Mouse (Mus musculus) heart, embryonic 10.5 days (tissue): Measurements from ENCODE around the gene Gpank1. TPM values are rescaled to one million over a fixed set of nuclear protein-coding genes. Genes with fewer than 3 reads are reported as not detected.
"Not testable (repeated sequence)": the region's sequence is repeated elsewhere in the genome, so short reads cannot be mapped to it uniquely, and the experiment has no call there.

Experiments used
- DNase-seq: peaks from one replicate; pipeline ENCODE4 v3.0.0-alpha.2; 2017; ENCODE audit warnings: low spot score
- H3K27ac ChIP-seq: fragments of 300-500 bp; sonication (generic); 2 replicates; pipeline ENCODE4 v1.5.1; 2016; ENCODE audit warnings: mild to moderate bottlenecking
- H3K27me3 ChIP-seq: fragments of 300-500 bp; sonication (generic); 2 replicates; pipeline ENCODE4 v1.6.1; 2016; ENCODE audit warnings: mild to moderate bottlenecking; ENCODE audit not compliant: poor library complexity, insufficient read depth, severe bottlenecking
- H3K36me3 ChIP-seq: fragments of 300-500 bp; sonication (generic); 2 replicates; pipeline ENCODE4 v1.6.1; 2016; ENCODE audit warnings: mild to moderate bottlenecking, moderate library complexity
- H3K4me1 ChIP-seq: fragments of 300-500 bp; sonication (generic); 2 replicates; pipeline ENCODE4 v1.6.1; 2016; ENCODE audit warnings: mild to moderate bottlenecking
- H3K4me3 ChIP-seq: fragments of 300-500 bp; sonication (generic); 2 replicates; pipeline ENCODE4 v1.5.1; 2016; ENCODE audit warnings: mild to moderate bottlenecking, moderate library complexity
- H3K9me3 ChIP-seq: fragments of 300-500 bp; sonication (generic); 2 replicates; pipeline ENCODE4 v1.6.1; 2016; ENCODE audit warnings: mild to moderate bottlenecking, moderate library complexity
- WGBS: fragments of 180-500 bp; shearing (Covaris S2); methylation state at CpG from one replicate; pipeline ENCODE4 v1.1.7; 2016; 5-methylcytosine and 5-hydroxymethylcytosine counted together
- polyA plus RNA-seq: library from polyadenylated mRNA; unstranded; fragments of >200 nt; fragmentation: Nextera tagmentation; extraction: Ambion mirVana; gene quantifications from 2 replicates; pipeline ENCODE4 v1.2.1, GENCODE M21; 2016

Gene Gpank1
- polyA plus RNA-seq, 1 experiment from 2014 or later = 24.5 TPM

DNA sequence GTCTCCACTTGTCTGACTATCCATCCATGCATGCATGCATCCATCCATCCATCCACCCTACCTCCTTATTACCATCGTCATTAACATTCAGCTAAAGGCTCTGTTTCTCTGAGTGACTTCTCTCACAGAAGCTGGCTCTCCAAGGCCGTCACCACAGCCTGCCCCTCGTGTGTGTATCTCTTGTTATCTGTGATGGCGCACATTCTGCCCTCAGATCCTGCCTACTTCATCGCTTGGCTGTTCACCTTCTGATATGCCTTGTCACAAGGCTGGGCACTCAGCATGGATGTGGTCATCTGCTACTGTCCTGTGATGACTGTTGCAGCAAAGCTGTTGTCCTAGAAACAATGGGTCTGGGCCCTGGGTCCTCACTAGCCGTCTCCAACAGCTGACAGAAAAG, 16.5 kb upstream of the Gpank1 start:
- WGBS = 58% methylated on average over 6 of the region's 6 CpGs
- no peak overlapping the region for H3K27ac ChIP-seq

DNA sequence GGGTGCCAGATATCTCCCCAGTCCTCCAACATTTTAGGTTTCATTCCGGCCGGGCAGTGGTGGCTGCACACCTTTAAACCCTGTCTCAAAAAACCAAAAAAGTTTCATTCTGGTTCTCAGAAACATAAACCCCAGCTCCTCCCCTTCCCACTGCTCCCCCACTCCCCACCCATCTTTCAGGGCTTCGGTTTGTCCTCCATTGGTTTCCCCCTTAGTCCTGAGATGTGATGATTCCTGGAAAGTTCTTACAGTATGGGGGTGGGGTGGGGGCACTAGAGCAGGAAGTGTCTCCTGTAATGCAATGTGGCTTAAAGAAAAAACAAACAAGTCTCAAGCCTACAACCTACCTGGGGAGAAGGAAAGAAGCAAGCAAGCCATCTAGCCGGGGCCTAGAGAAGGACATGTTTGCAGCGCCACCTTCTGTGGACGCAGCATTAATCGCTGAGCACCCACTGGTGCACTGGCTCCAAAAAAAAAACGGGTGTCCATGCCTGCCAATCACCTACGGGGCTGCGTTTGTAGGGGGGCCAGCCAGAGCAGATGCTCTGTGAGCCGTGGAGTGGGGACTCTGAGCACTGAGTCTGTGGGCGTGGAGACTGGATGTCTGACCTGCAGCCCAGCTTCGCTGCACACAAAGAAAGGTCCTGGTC, 15.4 kb upstream of the Gpank1 start:
- Histone ChIP-seq H3K27me3 (no peaks in the 10 kb centered on the region), H3K4me1 (peaks cover 27% of the 10 kb centered on the region), H3K4me3 (peak overlapping the region; percentile 22; the same call in 1 of the 2 replicates), H3K27ac (peak overlapping the region; percentile 69; the same call in 1 of the 2 replicates), H3K36me3 (peaks cover 39% of the 10 kb centered on the region), H3K9me3 (no peaks in the 10 kb centered on the region)
- WGBS = 30% methylated on average over 13 of the region's 13 CpGs
- DNase-seq = no peak

More for the DNA sequence above, 16.5 kb upstream of the Gpank1 start:
- Histone ChIP-seq H3K4me1 (peaks cover 37% of the 10 kb centered on the region), H3K36me3 (peaks cover 50% of the 10 kb centered on the region), H3K27me3 (no peaks in the 10 kb centered on the region), H3K9me3 (no peaks in the 10 kb centered on the region), H3K4me3 (no peak overlapping the region)
- DNase-seq = no peak

DNA sequence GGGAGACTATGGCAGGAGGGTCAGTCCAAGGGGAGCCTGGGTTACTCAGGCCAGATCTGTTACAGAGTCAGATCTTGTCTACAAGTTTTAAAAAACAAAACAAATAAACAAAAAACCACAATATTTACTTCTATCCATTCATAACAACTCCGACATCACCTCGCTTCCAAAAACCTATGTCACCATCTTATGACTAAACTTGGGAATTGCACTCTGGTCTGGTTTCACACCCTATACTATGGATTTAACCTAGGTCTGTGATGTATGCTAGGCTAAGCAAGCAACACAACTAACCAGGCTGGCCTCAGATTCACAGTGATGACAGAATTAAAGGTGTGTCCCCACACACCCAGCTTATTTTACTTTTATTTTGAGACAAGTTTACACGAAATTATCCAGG, 14.7 kb upstream of the Gpank1 start:
- H3K4me3 ChIP-seq = no peak overlapping the region
- H3K9me3 ChIP-seq = no peaks in the 10 kb centered on the region
- H3K4me1 ChIP-seq = peaks cover 31% of the 10 kb centered on the region
- DNase-seq = no peak
- H3K36me3 ChIP-seq = peaks cover 32% of the 10 kb centered on the region
- no peak overlapping the region for H3K27ac ChIP-seq
- H3K27me3 ChIP-seq = no peaks in the 10 kb centered on the region
- 61% methylated on average over 3 of the region's 3 CpGs for WGBS

DNA sequence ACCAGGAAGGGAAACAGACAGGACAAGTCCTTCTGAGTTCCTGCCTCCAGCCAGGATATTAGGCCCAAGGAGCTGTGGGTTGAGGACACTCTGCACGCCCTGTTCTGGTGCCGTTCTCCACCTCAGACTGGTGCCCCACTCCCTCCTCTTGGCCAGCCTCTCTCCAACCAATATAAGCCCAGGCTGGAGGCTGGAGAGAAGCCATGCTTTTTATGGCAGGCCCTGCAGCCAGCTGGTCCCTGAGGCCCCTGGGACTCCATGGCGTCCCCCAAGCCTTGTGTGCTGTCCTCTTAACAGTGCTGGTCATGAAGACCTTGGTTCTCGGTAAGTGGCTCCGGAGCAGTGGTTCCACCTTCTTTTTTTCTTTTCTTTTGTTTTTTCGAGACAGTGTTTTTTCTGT, 13.2 kb upstream of the Gpank1 start, which contains the start of gene Ly6g5c:
TSS of gene Ly6g5c (plus strand) at position 183 of the 400 bp plus-strand sequence.
- WGBS = 78% methylated on average over 6 of the region's 6 CpGs
- no peak for DNase-seq
- Histone ChIP-seq H3K9me3 (no peaks in the 10 kb centered on the region), H3K27ac (no peak within 1 kb of the TSS), H3K4me3 (no peak within 1 kb of the TSS), H3K4me1 (peaks cover 20% of the 10 kb centered on the region), H3K27me3 (no peaks in the 10 kb centered on the region), H3K36me3 (peaks cover 17% of the 10 kb centered on the region)

DNA sequence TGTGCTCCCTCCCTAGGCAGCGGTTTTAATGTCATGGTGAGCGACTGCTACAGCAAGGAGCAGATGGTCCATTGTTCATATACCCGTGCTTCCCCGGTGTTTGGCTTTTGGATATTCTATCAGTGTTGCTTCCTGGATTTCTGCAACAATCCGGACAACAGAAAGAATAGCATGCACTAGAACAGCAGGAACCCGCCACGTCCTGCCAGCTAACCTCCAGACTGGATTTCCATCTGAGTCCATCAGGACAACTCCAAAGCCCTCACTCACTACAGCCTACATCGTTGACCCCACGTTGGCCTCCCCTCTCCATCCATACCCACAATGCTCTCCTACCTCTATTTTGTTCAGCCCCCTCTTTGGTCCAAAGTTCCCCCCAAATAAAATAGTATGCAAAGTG, 9.5 kb upstream of the Gpank1 start:
- H3K27ac ChIP-seq = peak overlapping the region; percentile 69
- WGBS = 66% methylated on average over 9 of the region's 9 CpGs
- peaks cover 28% of the 10 kb centered on the region for H3K36me3 ChIP-seq
- H3K4me1 ChIP-seq = peaks cover 7% of the 10 kb centered on the region; the same call in 1 of the 2 replicates
- DNase-seq = no peak
- H3K27me3 ChIP-seq = no peaks in the 10 kb centered on the region
- no peak overlapping the region for H3K4me3 ChIP-seq
- no peaks in the 10 kb centered on the region for H3K9me3 ChIP-seq

DNA sequence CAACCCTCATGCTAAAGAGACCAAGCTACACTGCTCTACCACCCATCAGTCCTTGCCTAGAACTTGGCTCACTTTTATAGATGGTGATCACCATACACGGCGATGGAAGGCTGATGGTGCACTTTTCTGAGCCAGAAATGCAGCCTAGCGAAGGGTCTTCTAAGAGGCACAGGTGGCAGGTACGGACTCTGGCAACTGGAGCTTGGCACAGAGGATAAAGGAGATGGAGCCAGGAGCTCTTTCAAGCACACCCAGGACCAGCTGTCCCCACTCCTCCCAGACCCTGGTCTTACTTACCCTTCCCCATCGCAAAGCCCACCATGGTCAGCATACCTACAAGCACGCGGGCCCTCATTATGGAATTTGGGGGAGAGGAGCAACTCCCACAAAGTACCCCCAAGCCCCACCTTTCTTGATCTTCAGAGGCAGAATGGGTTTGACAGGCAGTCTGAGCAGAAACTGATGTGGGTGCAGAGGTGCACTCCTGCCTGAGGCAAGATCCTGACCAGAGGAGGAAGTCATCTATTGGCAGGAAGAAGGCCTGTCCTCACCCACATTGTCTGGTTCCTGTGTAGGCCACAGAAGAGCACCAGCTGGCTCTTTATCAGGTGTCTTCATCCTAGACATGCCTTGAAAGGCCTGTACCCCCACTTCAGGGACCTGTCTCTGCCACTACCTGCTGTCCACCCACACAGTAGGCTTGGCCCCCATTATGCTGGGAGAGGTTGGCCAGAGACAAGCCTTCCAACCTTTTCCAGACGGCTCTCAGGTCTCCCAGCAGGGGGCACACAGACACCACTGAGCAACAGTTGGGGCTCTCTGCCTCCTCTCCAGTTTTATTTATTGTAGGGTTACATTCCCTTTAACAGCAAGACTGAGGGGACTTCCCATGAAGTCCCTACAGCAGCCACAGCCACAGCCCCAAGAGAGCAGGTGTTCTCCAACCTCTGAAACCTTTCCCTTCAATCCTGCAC, 5.9 kb upstream of the Gpank1 start, which contains the start of gene Ly6g5b:
TSS of gene Ly6g5b (minus strand) at position 383 of the 974 bp plus-strand sequence.
- H3K27ac ChIP-seq = no peak within 1 kb of the TSS
- WGBS = 87% methylated on average over 8 of the region's 8 CpGs
- H3K27me3 ChIP-seq = no peaks in the 10 kb centered on the region
- no peak for DNase-seq
- H3K4me3 ChIP-seq = no peak within 1 kb of the TSS
- peaks cover 55% of the 10 kb centered on the region for H3K36me3 ChIP-seq
- no peaks in the 10 kb centered on the region for H3K9me3 ChIP-seq
- H3K4me1 ChIP-seq = peaks cover 12% of the 10 kb centered on the region; the same call in 1 of the 2 replicates

DNA sequence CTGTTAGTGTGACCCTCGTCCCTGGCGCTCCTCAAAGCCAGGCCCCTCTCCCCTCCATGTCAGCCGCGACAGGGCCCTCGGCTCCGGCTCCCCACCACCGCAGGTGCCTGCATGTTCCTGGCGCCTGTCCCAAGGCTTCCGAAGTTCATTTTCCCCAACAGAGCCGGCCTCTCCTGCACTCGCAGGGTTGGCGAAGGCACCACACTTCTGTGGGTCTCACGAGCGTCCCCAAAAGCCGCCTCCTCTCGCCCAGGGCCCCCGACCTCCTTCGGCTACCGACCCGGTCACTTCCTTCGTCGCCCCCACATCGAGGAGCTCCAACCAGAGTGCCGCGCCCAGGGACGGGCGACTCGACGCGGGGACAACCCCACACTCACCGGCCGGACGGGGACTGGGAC, 511 bp upstream of the Gpank1 start:
- Histone ChIP-seq H3K9me3 (no peaks in the 10 kb centered on the region), H3K4me3 (peak overlapping the region; percentile 97), H3K27me3 (no peaks in the 10 kb centered on the region), H3K36me3 (peaks cover 57% of the 10 kb centered on the region), H3K4me1 (peaks cover 27% of the 10 kb centered on the region), H3K27ac (peak overlapping the region; percentile 94)
- WGBS = under 1% methylated on average over 33 of the region's 33 CpGs
- DNase-seq = no peak

DNA sequence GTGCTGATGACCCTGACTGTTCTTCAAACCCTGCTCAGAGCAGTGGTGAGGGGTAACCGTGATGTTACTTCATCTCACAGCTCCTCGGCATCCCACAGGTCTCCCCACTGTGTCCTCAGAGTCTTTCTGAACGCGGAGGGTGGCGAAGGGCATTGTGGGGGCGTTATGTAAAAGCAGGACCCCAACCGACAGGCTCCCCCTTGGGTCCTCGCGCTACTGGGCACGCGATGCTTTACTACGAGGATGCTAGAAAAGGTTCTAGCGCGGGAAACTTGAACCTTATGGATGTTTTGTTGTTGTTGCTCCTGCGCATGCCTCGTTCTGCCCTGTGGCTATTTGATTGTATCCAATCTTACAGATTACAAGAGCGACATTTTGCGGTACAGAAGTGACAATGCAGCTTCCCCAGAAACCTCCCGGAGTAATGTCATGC, 632 bp downstream of the Gpank1 start, which contains the start of gene Csnk2b:
TSS of gene Csnk2b (minus strand) at position 183 of the 433 bp plus-strand sequence.
- Histone ChIP-seq H3K27me3 (no peaks in the 10 kb centered on the region), H3K36me3 (peaks cover 48% of the 10 kb centered on the region), H3K27ac (peak within 1 kb of the TSS; percentile 94), H3K4me3 (peak within 1 kb of the TSS; percentile 97), H3K4me1 (peaks cover 35% of the 10 kb centered on the region), H3K9me3 (no peaks in the 10 kb centered on the region)
- WGBS = under 1% methylated on average over 19 of the region's 19 CpGs
- no peak for DNase-seq

DNA sequence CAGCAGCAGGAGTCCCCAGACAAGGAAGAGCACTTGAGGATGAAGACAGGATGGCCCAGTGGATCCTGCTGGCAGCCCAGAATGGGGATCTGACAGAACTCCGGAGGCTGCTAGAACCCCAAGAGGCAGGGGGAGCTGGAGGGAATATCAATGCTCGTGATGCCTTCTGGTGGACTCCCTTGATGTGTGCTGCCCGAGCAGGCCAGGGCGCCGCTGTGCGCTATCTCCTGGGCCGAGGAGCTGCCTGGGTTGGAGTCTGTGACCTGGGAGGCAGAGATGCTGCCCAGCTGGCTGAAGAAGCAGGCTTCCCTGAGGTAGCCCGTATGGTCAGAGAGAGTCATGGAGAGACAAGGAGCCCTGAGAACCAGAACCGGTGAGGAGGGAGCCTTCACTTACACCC, 2.0 kb downstream of the Gpank1 start:
- not testable (repeated sequence) for H3K27ac ChIP-seq, H3K9me3 ChIP-seq, H3K4me3 ChIP-seq, H3K27me3 ChIP-seq, DNase-seq
- 88% methylated on average over 9 of the region's 9 CpGs for WGBS
- Histone ChIP-seq H3K36me3 (peaks cover 44% of the 10 kb centered on the region), H3K4me1 (peaks cover 45% of the 10 kb centered on the region)

DNA sequence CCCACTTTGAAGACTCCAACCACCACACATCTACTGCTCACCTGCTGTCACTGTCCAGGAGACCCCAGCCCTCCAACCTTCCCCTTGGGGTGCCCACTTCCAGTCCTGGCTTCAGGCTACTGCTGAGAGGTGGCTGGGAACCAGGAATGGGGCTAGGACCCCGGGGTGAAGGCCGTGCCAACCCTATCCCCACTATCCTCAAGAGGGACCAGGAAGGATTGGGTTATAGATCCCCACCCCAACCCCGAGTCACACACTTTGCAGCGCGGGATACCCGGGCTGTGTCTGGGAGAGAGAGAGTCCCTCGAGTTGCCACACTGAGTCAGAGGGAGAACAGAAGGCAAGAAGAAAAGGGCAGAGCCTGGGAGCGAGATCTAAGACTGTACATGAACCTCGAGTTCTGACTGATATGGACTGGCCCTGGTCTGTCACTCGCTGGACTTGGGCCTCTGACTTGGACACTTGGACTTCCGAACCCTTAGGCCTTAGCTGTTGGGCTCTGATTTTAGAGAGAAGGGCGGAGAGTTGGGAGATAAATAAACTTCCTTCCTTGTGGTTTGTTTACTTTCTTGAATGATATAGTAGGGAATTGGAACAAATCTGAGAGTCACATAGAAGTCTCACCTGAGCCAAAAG, 3.1 kb downstream of the Gpank1 start:
- not testable (repeated sequence) for H3K9me3 ChIP-seq, H3K4me3 ChIP-seq, H3K27ac ChIP-seq, DNase-seq, H3K27me3 ChIP-seq
- Histone ChIP-seq H3K4me1 (peaks cover 53% of the 10 kb centered on the region), H3K36me3 (peaks cover 41% of the 10 kb centered on the region)
- WGBS = 92% methylated on average over 12 of the region's 12 CpGs

DNA sequence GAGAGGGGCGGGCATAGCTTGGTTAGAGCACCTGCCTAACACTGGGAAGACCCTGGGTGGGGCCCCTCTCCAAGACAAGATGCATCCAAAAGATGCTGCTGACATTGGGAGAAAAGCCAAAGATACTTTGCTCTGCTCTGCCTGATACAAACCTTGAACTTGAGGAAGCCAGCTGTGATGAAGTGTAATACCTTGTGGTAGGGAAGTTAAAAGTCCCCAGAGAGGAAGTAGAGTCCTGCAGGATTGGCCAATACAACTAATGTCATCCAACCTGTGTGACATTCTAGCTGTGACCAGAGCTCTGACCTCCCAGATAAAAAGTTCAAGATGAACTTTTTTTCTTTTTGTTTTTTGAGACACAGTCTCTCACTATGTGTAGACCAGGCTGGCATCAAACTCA, 3.8 kb downstream of the Gpank1 start:
- no peaks in the 10 kb centered on the region for H3K27me3 ChIP-seq
- H3K4me1 ChIP-seq = peaks cover 50% of the 10 kb centered on the region
- H3K27ac ChIP-seq = no peak overlapping the region
- peaks cover 39% of the 10 kb centered on the region for H3K36me3 ChIP-seq
- WGBS = 93% methylated on average over 1 of the region's 1 CpGs
- H3K4me3 ChIP-seq = no peak overlapping the region
- DNase-seq = no peak
- no peaks in the 10 kb centered on the region for H3K9me3 ChIP-seq

DNA sequence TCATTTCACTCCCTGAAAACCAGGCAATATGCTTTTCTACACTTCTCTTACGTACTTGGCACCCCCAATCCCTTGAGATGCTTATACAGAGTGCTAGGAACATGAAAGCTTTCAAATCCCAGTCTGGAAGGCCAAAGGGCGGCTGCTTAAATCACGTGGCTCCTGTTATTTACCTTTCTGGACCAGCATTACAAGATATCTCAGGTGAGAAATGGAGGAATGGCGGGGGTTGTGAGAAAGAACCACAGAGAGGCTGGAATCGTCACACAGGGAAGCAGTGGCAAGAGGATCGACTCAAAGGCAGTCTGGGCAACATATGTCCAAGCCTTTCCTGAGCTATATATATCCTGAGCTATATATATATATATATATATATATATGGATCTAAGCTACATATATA, 4.3 kb downstream of the Gpank1 start:
- DNase-seq = no peak
- H3K27ac ChIP-seq = peak overlapping the region; percentile 78; the same call in 1 of the 2 replicates
- peaks cover 42% of the 10 kb centered on the region for H3K36me3 ChIP-seq
- H3K9me3 ChIP-seq = no peaks in the 10 kb centered on the region
- H3K4me1 ChIP-seq = peaks cover 45% of the 10 kb centered on the region
- H3K4me3 ChIP-seq = peak overlapping the region; percentile 81
- no peaks in the 10 kb centered on the region for H3K27me3 ChIP-seq
- WGBS = 25% methylated on average over 6 of the region's 6 CpGs
